Mouse (Mus musculus) ovary, postnatal 36 days (tissue): ENCODE measurements at regions not wholly inside any gene's neighbourhood (a gene's known extent, or its start where the extent isn't known, plus 50 kb on each side); places are given as distances from the start of the nearest gene placed in this dataset.
"Not testable (repeated sequence)": the region's sequence is repeated elsewhere in the genome, so short reads cannot be mapped to it uniquely, and the experiment has no call there.

ENCODE experiments used
- DNase-seq: peaks from one replicate; pipeline ENCODE4 v3.0.0; 2022; ENCODE audit warnings: low spot score, mixed read lengths

- no peak for DNase-seq
These were observed 667.4 kb upstream of the Igfbp7 start for GRCm38 (mm10) chr5:78075203-78075602.

- DNase-seq = no peak
These were observed 624.9 kb upstream of the Igfbp7 start for GRCm38 (mm10) chr5:78032554-78033250.

GRCm38 (mm10) chr5:78017523-78017922 lies 609.7 kb upstream of the Igfbp7 start:
- DNase-seq = no peak

- no peak for DNase-seq
These were observed 578.7 kb upstream of the Igfbp7 start for GRCm38 (mm10) chr5:77986449-77987047.

GRCm38 (mm10) chr5:77985269-77985668 lies 577.4 kb upstream of the Igfbp7 start:
- DNase-seq = no peak

- not testable (repeated sequence) for DNase-seq
These were observed 532.2 kb upstream of the Igfbp7 start for GRCm38 (mm10) chr5:77940021-77940420.

- DNase-seq = no peak
These were observed 524.0 kb upstream of the Igfbp7 start for GRCm38 (mm10) chr5:77931874-77932273.

- DNase-seq = no peak
These were observed 513.3 kb upstream of the Igfbp7 start for GRCm38 (mm10) chr5:77921186-77921585.

GRCm38 (mm10) chr5:77917086-77917676 lies 509.3 kb upstream of the Igfbp7 start:
- no peak for DNase-seq

GRCm38 (mm10) chr5:77916375-77916774 lies 508.5 kb upstream of the Igfbp7 start:
- DNase-seq = no peak

- DNase-seq = no peak
These were observed 501.4 kb upstream of the Igfbp7 start for GRCm38 (mm10) chr5:77909218-77909617.

- DNase-seq = not testable (repeated sequence)
These were observed 484.2 kb upstream of the Igfbp7 start for GRCm38 (mm10) chr5:77892024-77892423.

GRCm38 (mm10) chr5:77888534-77888933 lies 480.7 kb upstream of the Igfbp7 start:
- no peak for DNase-seq

GRCm38 (mm10) chr5:77871403-77871802 lies 463.6 kb upstream of the Igfbp7 start:
- DNase-seq = no peak

- DNase-seq = no peak
These were observed 457.5 kb upstream of the Igfbp7 start for GRCm38 (mm10) chr5:77865342-77865741.

GRCm38 (mm10) chr5:77855191-77855590 lies 447.4 kb upstream of the Igfbp7 start:
- DNase-seq = no peak

- DNase-seq = no peak
These were observed 446.4 kb upstream of the Igfbp7 start for GRCm38 (mm10) chr5:77853999-77854784.

GRCm38 (mm10) chr5:77851645-77852044 lies 443.8 kb upstream of the Igfbp7 start:
- no peak for DNase-seq

GRCm38 (mm10) chr5:77838186-77839097 lies 430.6 kb upstream of the Igfbp7 start:
- no peak for DNase-seq

- DNase-seq = no peak
These were observed 420.1 kb upstream of the Igfbp7 start for GRCm38 (mm10) chr5:77827971-77828370.

GRCm38 (mm10) chr5:77826063-77826462 lies 418.2 kb upstream of the Igfbp7 start:
- no peak for DNase-seq
